Mouse (Mus musculus) liver, adult 2 months (tissue): ENCODE measurements around the gene Gm21818.
"Not testable (repeated sequence)": the region's sequence is repeated elsewhere in the genome, so short reads cannot be mapped to it uniquely, and the experiment has no call there.

Experiments
- CTCF ChIP-seq: fragments of 200-500 bp; IDR thresholded peaks from 2 replicates; pipeline ENCODE4 v1.5.1; 2011; ENCODE audit warnings: low read depth, low read length, control low read depth
- POLR2A ChIP-seq: fragments of 200-500 bp; IDR thresholded peaks from 2 replicates; pipeline ENCODE4 v1.6.1; 2011; ENCODE audit warnings: low read length, control low read depth; ENCODE audit not compliant: insufficient read depth; ENCODE audit errors: extremely low read depth

DNA sequence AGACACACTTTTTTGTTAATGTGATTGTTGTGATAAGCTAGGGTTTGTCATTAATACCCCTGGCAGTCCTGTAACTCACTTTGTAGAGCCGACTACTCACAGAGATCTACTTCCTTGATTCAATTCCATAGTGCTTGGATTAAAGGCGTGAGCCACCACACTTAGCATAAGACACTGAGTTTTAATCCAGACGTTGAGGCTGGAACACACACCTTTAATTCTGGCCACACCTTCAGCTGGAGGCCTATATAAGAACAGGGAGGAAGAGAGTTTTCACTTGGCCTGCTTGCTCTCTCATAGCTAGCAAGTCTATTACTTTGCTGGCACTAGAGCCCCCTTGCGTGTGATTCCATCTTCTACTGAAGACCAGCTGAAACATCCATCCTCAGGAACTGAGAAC, at the start of gene Gm21818:
- TF ChIP-seq POLR2A, CTCF: not testable (repeated sequence)
